Mouse (Mus musculus) right cerebral cortex, postnatal 10 days (tissue): ENCODE measurements around the gene 9930111J21Rik1.
"Not testable (repeated sequence)": the region's sequence is repeated elsewhere in the genome, so short reads cannot be mapped to it uniquely, and the experiment has no call there.

ENCODE experiments used
- DNase-seq, 2 experiments: peaks; one replicate each; pipeline ENCODE4 v3.0.0; 2021; ENCODE audit warnings: low spot score in 2 of 2

Gene 9930111J21Rik1

GRCm38 (mm10) chr11:48979251-48979650 lies at the start of gene 9930111J21Rik1:
Gene 9930111J21Rik1, minus strand, starts transcription at chr11:48979398.
- DNase-seq: not testable (repeated sequence)

GRCm38 (mm10) chr11:49012074-49012473 lies 32.9 kb upstream of the 9930111J21Rik1 start:
- not testable (repeated sequence) for DNase-seq

GRCm38 (mm10) chr11:49006785-49007184 lies 27.6 kb upstream of the 9930111J21Rik1 start:
- DNase-seq: not testable (repeated sequence)

GRCm38 (mm10) chr11:49006317-49006716 lies 27.1 kb upstream of the 9930111J21Rik1 start:
- DNase-seq: not testable (repeated sequence)

- not testable (repeated sequence) for DNase-seq
Observed at GRCm38 (mm10) chr11:49000411-49000810, 21.2 kb upstream of the 9930111J21Rik1 start.

- not testable (repeated sequence) for DNase-seq
Observed at GRCm38 (mm10) chr11:48994018-48994417, 14.8 kb upstream of the 9930111J21Rik1 start, which contains the start of gene Tgtp1. Gene Tgtp1, minus strand, starts transcription at chr11:48994172.

- DNase-seq: not testable (repeated sequence)
Observed at GRCm38 (mm10) chr11:48993296-48993695, 14.1 kb upstream of the 9930111J21Rik1 start.

GRCm38 (mm10) chr11:48991740-48992520 lies 12.7 kb upstream of the 9930111J21Rik1 start, which contains the start of gene Gm12185:
Gene Gm12185, minus strand, starts transcription at chr11:48992226.
- not testable (repeated sequence) for DNase-seq

- not testable (repeated sequence) for DNase-seq
Observed at GRCm38 (mm10) chr11:48989981-48990380, 10.8 kb upstream of the 9930111J21Rik1 start.

GRCm38 (mm10) chr11:48988219-48988618 lies 9.0 kb upstream of the 9930111J21Rik1 start:
- not testable (repeated sequence) for DNase-seq

- DNase-seq: not testable (repeated sequence)
Observed at GRCm38 (mm10) chr11:48982848-48983247, 3.6 kb upstream of the 9930111J21Rik1 start.

- DNase-seq: not testable (repeated sequence)
Observed at GRCm38 (mm10) chr11:48980052-48980451, 854 bp upstream of the 9930111J21Rik1 start.

- DNase-seq: not testable (repeated sequence)
Observed at GRCm38 (mm10) chr11:48978240-48978939, 808 bp downstream of the 9930111J21Rik1 start, which contains the start of gene Olfr56. Gene Olfr56, plus strand, starts transcription at chr11:48978889.

- not testable (repeated sequence) for DNase-seq
Observed at GRCm38 (mm10) chr11:48974686-48975085, 4.5 kb downstream of the 9930111J21Rik1 start.

GRCm38 (mm10) chr11:48946090-48946489 lies 33.1 kb downstream of the 9930111J21Rik1 start, which contains the start of gene Psme2b:
Gene Psme2b, minus strand, starts transcription at chr11:48946190.
- not testable (repeated sequence) for DNase-seq

GRCm38 (mm10) chr11:48939286-48939685 lies 39.9 kb downstream of the 9930111J21Rik1 start:
- not testable (repeated sequence) for DNase-seq

- DNase-seq: not testable (repeated sequence)
Observed at GRCm38 (mm10) chr11:48935291-48935690, 43.9 kb downstream of the 9930111J21Rik1 start.

GRCm38 (mm10) chr11:48933923-48934322 lies 45.3 kb downstream of the 9930111J21Rik1 start:
- not testable (repeated sequence) for DNase-seq

- DNase-seq: not testable (repeated sequence)
Observed at GRCm38 (mm10) chr11:48933422-48933821, 45.8 kb downstream of the 9930111J21Rik1 start.

GRCm38 (mm10) chr11:48928068-48928467 lies 51.1 kb downstream of the 9930111J21Rik1 start:
- not testable (repeated sequence) for DNase-seq

- DNase-seq: not testable (repeated sequence)
Observed at GRCm38 (mm10) chr11:48926437-48926836, 52.8 kb downstream of the 9930111J21Rik1 start.

GRCm38 (mm10) chr11:48923818-48924217 lies 55.4 kb downstream of the 9930111J21Rik1 start:
- DNase-seq: not testable (repeated sequence)
